Comparison of ENCODE assay signal across 8 mouse cellular contexts in genomic region chr13:20182239-20182825, GRCm38 (mm10).
DNase-seq lines count a peak whose midpoint lies in the region; ATAC-seq and TF ChIP-seq lines count a peak whose summit lies in the region.

No protein-coding gene starts in this region.

- no peak for TF ChIP-seq CTCF in brain, embryonic 14.5 days (IDR thresholded peaks at IDR 0.05; ENCODE audit: borderline replicate concordance, extremely low read depth, insufficient read depth, insufficient read length)
- no peak for TF ChIP-seq CTCF in heart, adult 2 months (IDR thresholded peaks at IDR 0.05)

- no peaks in the 10 kb centered on the region for H3K27me3 ChIP-seq in heart, adult 2 months (ENCODE audit: control insufficient read depth, insufficient read depth, low read length)
- H3K27me3 ChIP-seq in stomach, embryonic 14.5 days (ENCODE audit: control insufficient read depth, insufficient read depth, low read length), result no peaks in the 10 kb centered on the region

- no peak for TF ChIP-seq POLR2A in brain, embryonic 14.5 days (IDR thresholded peaks at IDR 0.05; ENCODE audit: borderline replicate concordance, extremely low read depth, insufficient read depth, insufficient read length, poor library complexity, severe bottlenecking)
- TF ChIP-seq POLR2A in heart, adult 2 months (IDR thresholded peaks at IDR 0.05; ENCODE audit: insufficient read depth, low read depth, low read length), result no peak

- peaks cover 23% of the 10 kb centered on the region for H3K4me1 ChIP-seq in heart, adult 2 months (ENCODE audit: control insufficient read depth, insufficient read depth, low read length)
- peaks cover 9% of the 10 kb centered on the region; the same call in 1 of the 2 replicates for H3K4me1 ChIP-seq in stomach, embryonic 14.5 days (ENCODE audit: control insufficient read depth, insufficient read depth, low read length)

- H3K4me3 ChIP-seq in heart, adult 2 months, result no peak overlapping the region
- no peak overlapping the region for H3K4me3 ChIP-seq in stomach, embryonic 14.5 days (ENCODE audit: low read depth, low read length)

- no peaks in the 10 kb centered on the region; the same call in 1 of the 2 replicates for H3K79me2 ChIP-seq in heart, adult 2 months (replicated peaks; ENCODE audit: control insufficient read depth, insufficient read depth, low read length)

- TF ChIP-seq EP300 in heart, adult 2 months (IDR thresholded peaks at IDR 0.05; ENCODE audit: insufficient read depth, low read depth, low read length), result no peak

- no peak overlapping the region for H3K4me2 ChIP-seq in stomach, embryonic 14.5 days (replicated peaks; ENCODE audit: low read depth, low read length)

- 76% methylated on average over 6 of the region's 6 CpGs for WGBS in heart, adult 2 months
- WGBS in stomach, embryonic 14.5 days, result 70% methylated on average over 6 of the region's 6 CpGs

- DNase-seq in kidney, adult 18-20 months, result peak; percentile 7
- DNase-seq in kidney, adult 11 months, result no peak
- peak; percentile 82 for DNase-seq in brain, embryonic 14.5 days (ENCODE audit: low read depth)
- DNase-seq in heart, adult 2 months, result peak; percentile 52 to 63
- DNase-seq in kidney, postnatal 14 days, result peak; percentile 35
- DNase-seq in spleen, adult 12 weeks (ENCODE audit: low spot score), result no peak
- no peak for DNase-seq in thymus, postnatal 14 days

- peak overlapping the region; percentile 23; the same call in 1 of the 2 replicates for H3K9ac ChIP-seq in heart, adult 2 months (ENCODE audit: low read depth, low read length)
- no peak overlapping the region for H3K9ac ChIP-seq in stomach, embryonic 14.5 days (replicated peaks; ENCODE audit: low read depth, low read length)

- H3K27ac ChIP-seq in heart, adult 2 months, result peak overlapping the region; percentile 70
- peak overlapping the region; percentile 56; the same call in 1 of the 2 replicates for H3K27ac ChIP-seq in stomach, embryonic 14.5 days (ENCODE audit: low read length)

- no peak for ATAC-seq in stomach, embryonic 14.5 days (ENCODE audit: insufficient number of reproducible peaks, insufficient read depth, low FRiP score, low read depth)

- peaks cover 5% of the 10 kb centered on the region; the same call in 1 of the 2 replicates for H3K36me3 ChIP-seq in heart, adult 2 months (ENCODE audit: control insufficient read depth, insufficient read depth, low read length)
- H3K36me3 ChIP-seq in stomach, embryonic 14.5 days (ENCODE audit: control insufficient read depth, insufficient read depth, low read length), result no peaks in the 10 kb centered on the region

- intact Hi-C loops in heart, adult 2 months (cut with DNase I), result loop anchor here (5.0 kb wide), 4 partner anchors 35 to 145 kb away; no protein-coding TSS in a partner anchor

- H3K9me3 ChIP-seq in stomach, embryonic 14.5 days (ENCODE audit: control insufficient read depth, low read depth, low read length), result no peaks in the 10 kb centered on the region

Comparison
In these comparisons a context has a peak if more than half of its experiments do, and no peak if none do; other contexts are left out.
1. DNase-seq: peak in kidney, adult 18-20 months (single experiment), brain, embryonic 14.5 days (single experiment), heart, adult 2 months (2 of 2) and kidney, postnatal 14 days (single experiment); none in kidney, adult 11 months (single experiment), spleen, adult 12 weeks (single experiment) and thymus, postnatal 14 days (single experiment).